Mouse (Mus musculus) erythroblast, embryonic 14.5 days (primary cell): ENCODE measurements around the gene Gapvd1.

ENCODE experiments used
- GATA1 ChIP-seq: IDR thresholded peaks from 2 replicates; pipeline ENCODE4 v1.6.1; 2012; ENCODE audit warnings: low read length, inconsistent platforms, mixed read lengths
- TAL1 ChIP-seq: IDR thresholded peaks from 3 replicates; pipeline ENCODE4 v1.6.1; 2012; ENCODE audit warnings: low read length, inconsistent platforms, mixed read lengths

DNA sequence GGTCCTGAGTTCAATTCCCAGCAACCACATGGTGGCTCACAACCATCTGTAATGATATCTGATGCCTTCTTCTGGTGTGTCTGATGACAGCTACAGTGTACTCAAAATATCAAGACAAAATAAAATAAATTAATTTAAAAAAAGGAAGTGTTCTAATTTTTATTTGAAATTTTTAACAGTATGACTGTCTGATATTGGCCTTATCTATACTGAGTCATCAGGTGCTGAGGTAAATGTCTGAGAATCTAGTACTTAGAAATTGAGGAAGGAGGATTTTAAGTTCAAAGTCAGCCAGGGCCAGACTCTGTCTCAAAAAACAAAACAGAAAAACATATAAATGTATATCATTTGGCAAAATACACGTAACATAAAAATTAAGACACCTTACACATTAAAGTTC is 46.4 kb downstream of the Gapvd1 start:
- TF ChIP-seq GATA1 (no peak), TAL1 (no peak)
